Mouse (Mus musculus) heart, postnatal 10 days (tissue): ENCODE measurements at regions not wholly inside any gene's neighbourhood (a gene's known extent, or its start where the extent isn't known, plus 50 kb on each side); places are given as distances from the start of the nearest gene placed in this dataset.

ENCODE experiments used
- microRNA-seq, 2 experiments: library from miRNA; unstranded; fragments of <30 nt; microRNA quantifications; one replicate each; pipeline ENCODE4 v1.2.0; 2022

Small RNA genes in the stretch of these regions (microRNA-seq; reads per million reads assigned to microRNA genes)
- gene Gm23154, result 0 reads per million in 2 experiments
